Mouse (Mus musculus) brain, embryonic 14.5 days (tissue): Measurements from ENCODE around the gene Ppp1ca. TPM values are rescaled to one million over a fixed set of nuclear protein-coding genes. Genes with fewer than 3 reads are reported as not detected.
A peak's percentile ranks its signal among the peaks of the same experiment; 100 is the strongest.

Experiments
- DNase-seq: peaks from one replicate; pipeline ENCODE4 v3.0.0-alpha.2; 2011; ENCODE audit warnings: low read depth
- CTCF ChIP-seq: fragments of 200-500 bp; IDR thresholded peaks from 2 replicates; pipeline ENCODE4 v1.5.1; 2012; ENCODE audit warnings: inconsistent platforms, mild to moderate bottlenecking, moderate library complexity, borderline replicate concordance; ENCODE audit not compliant: insufficient read depth, insufficient read length; ENCODE audit errors: extremely low read depth
- POLR2A ChIP-seq: fragments of 200-500 bp; IDR thresholded peaks from 2 replicates; pipeline ENCODE4 v1.6.1; 2012; ENCODE audit warnings: mild to moderate bottlenecking, inconsistent platforms, borderline replicate concordance; ENCODE audit not compliant: poor library complexity, insufficient read depth, insufficient read length, severe bottlenecking; ENCODE audit errors: extremely low read depth
- polyA plus RNA-seq: library from polyadenylated mRNA; depleted of rRNA; stranded (reverse); fragments of >200 nt; gene quantifications from 2 replicates; pipeline ENCODE4 v1.2.3, GENCODE M21; 2012

The Ppp1ca gene
- polyA plus RNA-seq, 1 experiment = 426 TPM

- no peak for DNase-seq
- TF ChIP-seq POLR2A (no peak), CTCF (no peak)
Measured at GRCm38 (mm10) chr19:4163543-4163887, 28.4 kb upstream of the Ppp1ca start.

GRCm38 (mm10) chr19:4164100-4164499 is 27.8 kb upstream of the Ppp1ca start:
- TF ChIP-seq POLR2A = no peak
- TF ChIP-seq CTCF = no peak
- DNase-seq = no peak

DNA sequence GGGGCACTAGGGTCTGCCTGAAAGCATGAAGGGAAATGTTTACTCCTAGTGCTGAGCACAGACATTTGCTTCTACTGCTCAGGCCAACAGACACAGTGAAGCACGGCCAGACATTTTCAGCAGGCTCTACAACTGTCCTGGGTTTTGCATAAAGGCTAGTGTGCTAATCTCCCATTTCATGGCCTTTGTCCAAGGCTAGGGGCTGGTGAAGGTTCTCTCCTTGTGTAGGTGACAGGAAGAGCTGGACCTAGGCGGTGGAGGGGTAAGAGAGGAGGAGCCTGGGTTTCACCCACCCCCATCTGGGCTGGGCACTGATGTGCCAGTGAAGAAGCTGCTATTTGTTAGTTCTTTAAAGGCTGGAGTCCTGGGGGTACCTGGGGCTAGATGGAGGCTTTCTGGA is 27.1 kb upstream of the Ppp1ca start:
- no peak for DNase-seq
- TF ChIP-seq POLR2A (no peak), CTCF (no peak)

GRCm38 (mm10) chr19:4166678-4167476 is 25.0 kb upstream of the Ppp1ca start:
- no peak for DNase-seq
- TF ChIP-seq CTCF (no peak), POLR2A (no peak)

DNA sequence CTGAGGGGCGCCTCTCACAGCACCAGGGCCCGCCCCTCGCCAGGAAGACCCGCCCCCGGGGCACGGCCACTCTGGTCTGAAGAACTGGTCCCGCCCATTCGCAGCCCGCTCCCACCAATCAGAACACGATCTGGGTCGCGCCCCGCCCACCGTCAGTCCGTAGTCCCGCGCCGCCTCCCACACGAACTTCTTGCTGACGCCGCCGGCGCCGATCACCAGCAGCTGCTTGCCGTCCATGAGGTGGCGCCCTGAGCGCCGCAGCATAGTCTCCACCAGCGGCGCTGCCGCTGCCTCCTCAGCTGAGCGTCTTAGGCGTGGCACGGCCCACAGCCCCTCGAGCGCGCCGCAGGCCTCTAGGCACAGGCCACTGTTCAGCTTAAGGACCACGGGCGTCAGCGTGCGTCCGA is 22.5 kb upstream of the Ppp1ca start:
- TF ChIP-seq CTCF (peak; percentile 81), POLR2A (peak; percentile 87)
- DNase-seq = peak; percentile 100

DNA sequence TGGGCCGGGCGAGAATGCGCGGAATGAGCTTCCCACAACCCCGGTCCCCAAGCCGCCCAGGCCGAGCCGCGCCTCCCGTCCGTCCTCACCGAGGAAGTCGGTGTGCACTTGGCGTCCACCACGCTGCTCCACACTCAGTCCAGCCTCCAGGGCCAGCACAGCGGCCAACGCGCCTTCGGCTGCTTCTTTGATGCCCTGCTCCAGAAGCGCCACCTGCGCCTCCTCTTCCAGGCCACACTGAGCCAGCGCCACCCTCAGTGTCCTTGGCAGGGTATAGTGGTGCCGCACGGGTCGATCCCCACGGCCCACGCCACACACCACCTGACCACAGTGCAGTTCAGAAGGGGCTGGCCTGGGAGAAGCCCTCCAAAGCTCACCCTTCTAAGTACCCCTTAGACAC is 22.1 kb upstream of the Ppp1ca start:
- DNase-seq = no peak
- no peak for TF ChIP-seq CTCF
- no peak for TF ChIP-seq POLR2A

DNA sequence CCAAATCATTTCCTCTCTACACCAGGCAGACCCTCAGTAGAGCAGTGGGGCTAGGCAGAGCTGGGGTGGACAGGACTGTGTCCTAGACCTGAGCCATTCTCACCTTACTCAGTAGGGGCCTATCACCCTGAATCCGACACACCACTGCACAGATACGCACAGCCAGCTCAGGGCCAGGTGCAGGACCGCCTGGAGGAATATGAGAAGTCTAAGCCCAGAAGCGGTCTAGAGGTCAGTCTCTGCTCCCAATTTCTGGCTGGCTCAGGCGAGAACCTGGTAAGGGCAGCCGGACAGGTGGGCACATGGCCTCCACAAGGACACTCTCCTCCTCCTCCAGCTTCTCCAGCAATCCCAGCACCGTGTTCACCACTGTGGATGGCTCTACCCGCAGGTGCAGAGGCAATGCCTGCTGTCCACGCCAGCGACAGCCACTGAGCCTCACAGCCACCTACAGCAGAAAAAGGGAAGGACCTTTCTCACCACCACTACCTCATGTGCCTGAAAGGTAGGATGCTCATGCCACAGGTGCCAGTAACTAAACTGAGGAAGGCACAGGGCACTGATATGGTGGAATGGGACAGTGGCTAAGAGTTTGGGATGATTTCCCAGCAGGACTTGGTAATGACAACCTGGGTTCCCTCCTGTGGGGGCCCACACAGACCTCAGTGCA is 21.0 kb upstream of the Ppp1ca start:
- DNase-seq = no peak

GRCm38 (mm10) chr19:4171393-4172290 is 20.2 kb upstream of the Ppp1ca start:
- DNase-seq = no peak

More for the DNA sequence above, 21.0 kb upstream of the Ppp1ca start:
- TF ChIP-seq CTCF = no peak
- TF ChIP-seq POLR2A = no peak

DNA sequence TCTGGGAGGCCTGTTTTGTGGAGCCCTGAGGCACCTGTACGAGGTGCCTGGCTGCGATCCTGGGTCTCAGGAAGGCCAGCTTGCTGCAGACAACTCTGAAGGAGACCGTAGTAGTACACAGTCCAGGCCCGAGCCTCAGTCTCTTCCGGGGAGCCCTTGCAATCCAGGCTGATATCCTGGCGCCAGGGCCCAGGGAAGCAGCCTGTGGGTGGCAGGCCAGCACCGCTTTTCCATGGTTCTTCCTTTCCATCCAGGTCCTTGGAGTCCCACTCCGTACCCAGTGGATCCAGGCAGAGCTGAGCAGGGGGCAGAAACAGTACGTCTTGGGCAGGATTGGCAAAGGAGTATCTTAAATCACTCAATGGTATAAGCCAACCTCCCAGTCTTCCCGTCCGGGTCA is 18.9 kb upstream of the Ppp1ca start:
- TF ChIP-seq POLR2A (no peak), CTCF (no peak)
- DNase-seq = no peak

More at GRCm38 (mm10) chr19:4171393-4172290, 20.2 kb upstream of the Ppp1ca start:
- TF ChIP-seq CTCF (no peak), POLR2A (no peak)

GRCm38 (mm10) chr19:4175368-4175947 is 16.4 kb upstream of the Ppp1ca start, which contains the start of gene Carns1:
TSS of gene Carns1 (minus strand) at chr19:4175479.
- TF ChIP-seq POLR2A = no peak
- no peak for TF ChIP-seq CTCF
- DNase-seq = peak; percentile 35
